Mouse (Mus musculus) 3T3-L1 (cell line): ENCODE measurements around the gene Cadps.

Source experiments
- DNase-seq: peaks from one replicate; pipeline ENCODE4 v3.0.0-alpha.2; 2015; ENCODE audit warnings: low read depth, low spot score

The Cadps gene

GRCm38 (mm10) chr14:12393271-12393861 is 429.5 kb downstream of the Cadps start:
- no peak for DNase-seq

- DNase-seq: no peak
Observed at GRCm38 (mm10) chr14:12391167-12391566, 431.7 kb downstream of the Cadps start.

GRCm38 (mm10) chr14:12388806-12389436 is 434.0 kb downstream of the Cadps start:
- DNase-seq: no peak

- no peak for DNase-seq
Observed at GRCm38 (mm10) chr14:12388192-12388795, 434.6 kb downstream of the Cadps start.

GRCm38 (mm10) chr14:12387176-12387575 is 435.7 kb downstream of the Cadps start:
- DNase-seq: no peak

- no peak for DNase-seq
Observed at GRCm38 (mm10) chr14:12377883-12378282, 445.0 kb downstream of the Cadps start.

- no peak for DNase-seq
Observed at GRCm38 (mm10) chr14:12377289-12377688, 445.6 kb downstream of the Cadps start.

GRCm38 (mm10) chr14:12375451-12375850 is 447.4 kb downstream of the Cadps start:
- no peak for DNase-seq

GRCm38 (mm10) chr14:12350271-12350916 is 472.5 kb downstream of the Cadps start:
- no peak for DNase-seq

- no peak for DNase-seq
Observed at GRCm38 (mm10) chr14:12349334-12350090, 473.4 kb downstream of the Cadps start.

- no peak for DNase-seq
Observed at GRCm38 (mm10) chr14:12348089-12348488, 474.8 kb downstream of the Cadps start, which contains the start of gene Fezf2. TSS of gene Fezf2 (minus strand) at chr14:12348189.

GRCm38 (mm10) chr14:12346865-12347600 is 475.8 kb downstream of the Cadps start:
- no peak for DNase-seq

- no peak for DNase-seq
Observed at GRCm38 (mm10) chr14:12346011-12346864, 476.6 kb downstream of the Cadps start.

- no peak for DNase-seq
Observed at GRCm38 (mm10) chr14:12345241-12345921, 477.5 kb downstream of the Cadps start.

GRCm38 (mm10) chr14:12344746-12345240 is 478.1 kb downstream of the Cadps start:
- DNase-seq: no peak

GRCm38 (mm10) chr14:12344061-12344745 is 478.7 kb downstream of the Cadps start:
- DNase-seq: no peak

- no peak for DNase-seq
Observed at GRCm38 (mm10) chr14:12343451-12343941, 479.4 kb downstream of the Cadps start.

- DNase-seq: no peak
Observed at GRCm38 (mm10) chr14:12342458-12343131, 480.3 kb downstream of the Cadps start.
